31 mouse cellular contexts compared by ENCODE assay signal in genomic region chr11:44721976-44722375, GRCm38 (mm10).
"Had no signal": no experiment of that assay in that cellular context is flagged by ENCODE, and none has a peak within 500 bp of the region (broad histone marks: within the 10 kb centered on the region; RNA-seq: fewer than 3 reads in every experiment).

No protein-coding gene starts in this region.

- H3K4me2 ChIP-seq: limb, embryonic 12.5 days; limb, embryonic 13.5 days; limb, embryonic 15.5 days; liver, embryonic 11.5 days; liver, embryonic 12.5 days; liver, embryonic 13.5 days; liver, embryonic 15.5 days; lung, embryonic 14.5 days; lung, embryonic 15.5 days; midbrain, embryonic 12.5 days; midbrain, embryonic 15.5 days; neural tube, embryonic 12.5 days had no signal

- H3K4me1 ChIP-seq: liver, embryonic 12.5 days; liver, embryonic 13.5 days; liver, embryonic 15.5 days; megakaryocyte, embryonic 14.5 days; midbrain, embryonic 10.5 days; midbrain, embryonic 12.5 days; midbrain, embryonic 15.5 days; neural tube, embryonic 12.5 days had no signal

- DNase-seq: left cerebral cortex, postnatal 4 days; liver; liver, embryonic 13.5 days; liver, postnatal 0 days; lung, adult 18-20 months; lung, adult 2 months; lung, embryonic 14.5 days; lung, postnatal 10 days; lung, postnatal 14 days; lung, postnatal 36 days; lung, postnatal 4 days; midbrain, embryonic 14.5 days had no signal

- H3K9ac ChIP-seq: limb, embryonic 12.5 days; limb, embryonic 13.5 days; limb, embryonic 15.5 days; liver, embryonic 12.5 days; liver, embryonic 13.5 days; liver, embryonic 14.5 days; liver, embryonic 15.5 days; liver, postnatal 0 days; lung, embryonic 14.5 days; lung, embryonic 15.5 days; midbrain, embryonic 12.5 days; midbrain, embryonic 15.5 days; neural tube, embryonic 12.5 days had no signal

- H3K4me3 ChIP-seq: left cerebral cortex, adult 2 months; limb, embryonic 10.5 days; limb, embryonic 12.5 days; limb, embryonic 13.5 days; limb, embryonic 15.5 days; liver, embryonic 12.5 days; liver, embryonic 13.5 days; liver, embryonic 15.5 days; lung, embryonic 15.5 days; megakaryocyte, embryonic 14.5 days; midbrain, embryonic 10.5 days; midbrain, embryonic 12.5 days; midbrain, embryonic 15.5 days; myocyte; neural tube, embryonic 12.5 days had no signal

- H3K9me3 ChIP-seq: limb, embryonic 10.5 days; limb, embryonic 12.5 days; limb, embryonic 13.5 days; limb, embryonic 15.5 days; liver, embryonic 12.5 days; liver, embryonic 13.5 days; liver, embryonic 15.5 days; lung, embryonic 15.5 days; megakaryocyte, embryonic 14.5 days; midbrain, embryonic 10.5 days; midbrain, embryonic 12.5 days; midbrain, embryonic 15.5 days; neural tube, embryonic 12.5 days had no signal

- H3K27me3 ChIP-seq: limb, embryonic 12.5 days; limb, embryonic 13.5 days; limb, embryonic 15.5 days; liver, embryonic 12.5 days; liver, embryonic 13.5 days; liver, embryonic 15.5 days; lung, embryonic 15.5 days; midbrain, embryonic 12.5 days; midbrain, embryonic 15.5 days; neural tube, embryonic 12.5 days had no signal

- H3K27ac ChIP-seq: left cerebral cortex, adult 2 months; limb, embryonic 10.5 days; limb, embryonic 12.5 days; limb, embryonic 13.5 days; liver, embryonic 12.5 days; liver, embryonic 13.5 days; liver, embryonic 14.5 days; liver, embryonic 15.5 days; lung, embryonic 15.5 days; macrophage; midbrain, embryonic 10.5 days; midbrain, embryonic 12.5 days; midbrain, embryonic 15.5 days; neural tube, embryonic 12.5 days had no signal

- ATAC-seq: liver, embryonic 12.5 days; liver, postnatal 0 days; lung, postnatal 0 days; midbrain, embryonic 15.5 days; midbrain, embryonic 16.5 days had no signal

- H3K36me3 ChIP-seq: limb, embryonic 10.5 days; limb, embryonic 12.5 days; limb, embryonic 13.5 days; limb, embryonic 15.5 days; liver, embryonic 12.5 days; liver, embryonic 13.5 days; liver, embryonic 15.5 days; lung, embryonic 15.5 days; midbrain, embryonic 10.5 days; midbrain, embryonic 12.5 days; midbrain, embryonic 15.5 days; neural tube, embryonic 12.5 days had no signal
